Mouse (Mus musculus) olfactory bulb, adult 2 months (tissue): ENCODE results near the gene Nxn.

Experiments
- CTCF ChIP-seq: fragments of 200-500 bp; IDR thresholded peaks from 2 replicates; pipeline ENCODE4 v1.5.1; 2012; ENCODE audit warnings: low read depth, mild to moderate bottlenecking, low read length, moderate library complexity; ENCODE audit not compliant: insufficient read depth
- POLR2A ChIP-seq: fragments of 200-500 bp; IDR thresholded peaks from 2 replicates; pipeline ENCODE4 v1.6.1; 2012; ENCODE audit warnings: mild to moderate bottlenecking, low read depth, low read length, moderate library complexity; ENCODE audit not compliant: insufficient read depth

DNA sequence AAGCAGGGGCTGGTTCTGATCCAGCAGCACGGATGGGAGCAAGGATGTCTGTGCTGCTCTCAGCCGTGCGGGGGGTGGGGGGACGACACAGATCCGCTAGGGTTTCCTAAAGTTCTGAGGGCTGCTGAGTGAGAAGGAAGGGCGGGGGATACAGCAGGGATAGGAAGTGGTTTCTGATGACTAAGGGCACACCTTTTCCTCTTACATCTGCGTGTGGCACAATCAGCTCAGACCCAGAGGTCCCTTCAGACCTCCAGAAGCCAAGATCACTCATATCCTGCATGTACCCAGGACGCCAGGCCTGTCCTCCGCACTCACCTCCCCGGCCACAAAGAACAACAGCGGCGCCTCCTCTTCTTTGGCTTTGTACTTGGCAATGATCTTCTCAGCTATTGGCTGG, 137.7 kb downstream of the Nxn start:
- TF ChIP-seq POLR2A (no peak), CTCF (no peak)
